Mouse (Mus musculus): ENCODE results near the gene Lamp1. TPM values are rescaled to one million over a fixed set of nuclear protein-coding genes. Genes with fewer than 3 reads are reported as not detected.

Gene Lamp1
- polyA plus RNA-seq, 1 experiment from 2014 or later = 288 TPM

DNA sequence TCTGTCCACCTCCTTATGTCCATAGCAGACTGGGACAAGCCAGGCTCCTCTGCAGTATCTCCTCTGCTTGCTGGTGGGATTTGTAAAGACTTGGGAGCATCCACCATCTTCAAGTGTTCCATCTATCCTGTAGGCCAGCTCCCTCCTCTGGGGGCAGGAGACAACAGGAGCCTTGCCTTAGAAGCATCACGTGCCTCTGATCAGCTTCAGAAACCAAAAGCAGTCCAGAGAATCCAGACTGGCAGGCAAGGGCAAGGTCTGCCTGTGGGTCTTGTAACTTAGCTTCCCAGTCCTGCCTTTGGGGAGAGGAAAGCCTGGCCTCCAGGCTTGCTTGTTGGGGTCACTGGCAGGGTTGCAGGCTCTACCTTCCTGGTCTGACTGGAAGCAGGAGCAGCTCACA is 16.7 kb downstream of the Lamp1 start:
- Histone ChIP-seq H3K4me2 (ENCODE audit: low read depth, low read length) (no peak overlapping the region), H3K4me1 (ENCODE audit: control insufficient read depth, insufficient read depth, low read length) (no peaks in the 10 kb centered on the region), H3K9me3 (ENCODE audit: control insufficient read depth, low read length) (no peaks in the 10 kb centered on the region), H3K9ac (replicated peaks; ENCODE audit: low read depth, low read length) (no peak overlapping the region), H3K27ac (ENCODE audit: low read depth, low read length) (no peak overlapping the region), H3K4me3 (ENCODE audit: low read depth, low read length) (no peak overlapping the region), H3K36me3 (ENCODE audit: control insufficient read depth, insufficient read depth, low read length) (peaks cover 49% of the 10 kb centered on the region), H3K27me3 (ENCODE audit: control insufficient read depth, insufficient read depth, low read length) (no peaks in the 10 kb centered on the region)
- no peak for ATAC-seq (ENCODE audit: low read depth)
- WGBS = 96% methylated on average over 1 of the region's 1 CpGs

DNA sequence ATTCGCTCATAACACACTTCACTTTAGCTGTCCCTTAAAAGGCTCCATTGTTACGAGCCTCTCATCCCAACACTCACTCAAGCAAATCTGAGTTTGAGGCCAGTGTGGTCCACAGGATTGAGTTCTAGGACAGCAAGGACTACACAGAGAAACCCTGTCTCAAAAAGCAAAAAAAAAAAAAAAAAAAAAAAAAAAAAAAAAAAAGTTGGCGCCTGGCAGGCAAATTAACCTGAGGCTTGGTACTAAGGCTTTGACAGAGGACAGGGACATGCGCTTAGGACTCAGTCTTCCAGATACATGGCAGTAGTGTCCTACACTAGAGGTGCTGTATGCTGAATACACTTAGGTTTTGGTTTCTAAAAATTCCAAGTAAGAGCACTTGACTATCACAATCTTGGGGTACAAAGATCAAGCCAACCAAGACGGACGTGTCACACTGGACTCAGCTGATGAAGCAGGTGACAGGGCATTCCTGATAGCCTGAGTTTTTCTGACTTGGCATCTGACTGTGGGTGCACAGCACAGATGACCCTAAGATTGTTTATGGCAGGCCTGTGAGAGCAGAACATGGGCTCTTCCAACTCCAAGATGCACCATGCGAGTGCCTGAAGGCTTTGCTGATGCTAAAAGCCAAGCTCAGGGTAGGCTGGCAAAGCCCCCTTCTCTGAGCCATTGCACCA is 18.4 kb downstream of the Lamp1 start:
- no peaks in the 10 kb centered on the region for H3K27me3 ChIP-seq (ENCODE audit: control insufficient read depth, insufficient read depth, low read length)
- H3K27ac ChIP-seq (ENCODE audit: low read depth, low read length) = no peak overlapping the region
- no peak for ATAC-seq (ENCODE audit: low read depth)
- H3K4me1 ChIP-seq (ENCODE audit: control insufficient read depth, insufficient read depth, low read length) = no peaks in the 10 kb centered on the region
- H3K9ac ChIP-seq (replicated peaks; ENCODE audit: low read depth, low read length) = no peak overlapping the region
- no peak overlapping the region for H3K4me2 ChIP-seq (ENCODE audit: low read depth, low read length)
- no peak overlapping the region for H3K4me3 ChIP-seq (ENCODE audit: low read depth, low read length)
- H3K36me3 ChIP-seq (ENCODE audit: control insufficient read depth, insufficient read depth, low read length) = peaks cover 40% of the 10 kb centered on the region
- no peaks in the 10 kb centered on the region for H3K9me3 ChIP-seq (ENCODE audit: control insufficient read depth, low read length)
- 95% methylated on average over 7 of the region's 7 CpGs for WGBS

DNA sequence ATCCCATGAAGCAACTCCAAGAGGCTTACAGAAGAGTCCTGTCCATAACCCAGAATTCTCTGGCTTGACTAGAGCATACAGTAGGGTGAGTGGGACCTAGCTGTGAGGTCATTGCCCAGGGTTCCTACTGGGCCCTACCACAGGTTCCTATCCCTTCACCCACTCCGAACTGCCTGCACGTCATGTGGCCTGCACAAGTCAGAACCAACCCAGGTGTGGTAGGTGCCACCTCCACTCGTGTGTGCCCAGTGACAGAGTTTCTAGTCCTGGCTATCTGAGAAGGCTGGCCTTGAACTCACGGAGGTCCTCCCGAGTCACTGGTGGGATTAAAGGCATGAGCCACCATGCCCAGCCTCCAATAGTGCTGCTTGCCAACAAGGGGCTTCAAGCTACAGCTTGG is 19.2 kb downstream of the Lamp1 start:
- Histone ChIP-seq H3K4me1 (ENCODE audit: control insufficient read depth, insufficient read depth, low read length) (no peaks in the 10 kb centered on the region), H3K9ac (replicated peaks; ENCODE audit: low read depth, low read length) (no peak overlapping the region), H3K4me3 (ENCODE audit: low read depth, low read length) (no peak overlapping the region), H3K4me2 (ENCODE audit: low read depth, low read length) (no peak overlapping the region), H3K9me3 (ENCODE audit: control insufficient read depth, low read length) (no peaks in the 10 kb centered on the region), H3K27me3 (ENCODE audit: control insufficient read depth, insufficient read depth, low read length) (no peaks in the 10 kb centered on the region), H3K36me3 (ENCODE audit: control insufficient read depth, insufficient read depth, low read length) (peaks cover 31% of the 10 kb centered on the region), H3K27ac (ENCODE audit: low read depth, low read length) (no peak overlapping the region)
- ATAC-seq (ENCODE audit: low read depth) = no peak
- WGBS = 96% methylated on average over 5 of the region's 5 CpGs

DNA sequence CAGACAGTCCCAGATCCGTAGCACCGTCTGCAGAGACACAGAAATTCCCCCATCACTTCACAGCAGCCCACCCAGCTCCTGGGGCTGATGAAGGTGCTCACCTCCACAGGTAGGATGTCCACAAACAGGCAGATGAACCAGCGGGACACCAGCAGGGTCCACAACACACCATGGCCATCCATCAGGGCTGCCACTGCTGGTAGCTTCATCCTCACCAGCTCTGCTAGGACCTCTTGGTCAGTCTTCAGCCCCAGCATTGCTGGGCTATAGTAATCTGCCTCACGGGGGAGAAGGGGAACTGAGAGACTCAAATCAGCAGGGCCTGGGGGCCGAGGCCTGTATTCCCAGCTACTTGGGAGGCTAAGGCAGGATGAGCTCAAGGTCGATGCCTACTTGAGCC is 20.5 kb downstream of the Lamp1 start:
- ATAC-seq (ENCODE audit: low read depth) = no peak
- H3K9ac ChIP-seq (replicated peaks; ENCODE audit: low read depth, low read length) = no peak overlapping the region
- WGBS = 82% methylated on average over 6 of the region's 6 CpGs
- no peak overlapping the region for H3K27ac ChIP-seq (ENCODE audit: low read depth, low read length)
- no peak overlapping the region for H3K4me3 ChIP-seq (ENCODE audit: low read depth, low read length)
- H3K4me2 ChIP-seq (ENCODE audit: low read depth, low read length) = no peak overlapping the region
- H3K27me3 ChIP-seq (ENCODE audit: control insufficient read depth, insufficient read depth, low read length) = no peaks in the 10 kb centered on the region
- H3K4me1 ChIP-seq (ENCODE audit: control insufficient read depth, insufficient read depth, low read length) = no peaks in the 10 kb centered on the region
- H3K36me3 ChIP-seq (ENCODE audit: control insufficient read depth, insufficient read depth, low read length) = peaks cover 18% of the 10 kb centered on the region
- H3K9me3 ChIP-seq (ENCODE audit: control insufficient read depth, low read length) = no peaks in the 10 kb centered on the region

DNA sequence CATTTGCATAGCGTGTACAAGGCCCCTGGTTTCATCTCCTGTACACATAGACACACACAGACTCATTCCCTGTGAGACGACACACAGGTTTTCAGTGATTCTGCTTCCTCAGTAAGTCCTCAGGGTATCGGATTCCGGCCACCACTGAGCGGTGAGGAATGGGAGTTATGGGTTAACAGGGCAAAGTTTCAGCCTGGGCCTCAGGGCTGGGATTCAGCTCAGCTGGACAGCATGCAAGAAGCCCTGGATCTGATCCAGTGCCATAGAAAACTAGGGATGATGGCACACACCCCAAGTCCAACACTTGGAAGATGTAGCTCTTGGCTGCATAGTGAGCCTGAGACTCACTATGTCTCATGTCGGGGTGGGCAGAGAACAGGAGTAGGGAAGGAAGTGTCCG is 21.0 kb downstream of the Lamp1 start:
- no peaks in the 10 kb centered on the region for H3K27me3 ChIP-seq (ENCODE audit: control insufficient read depth, insufficient read depth, low read length)
- 81% methylated on average over 7 of the region's 7 CpGs for WGBS
- ATAC-seq (ENCODE audit: low read depth) = no peak
- peaks cover 18% of the 10 kb centered on the region for H3K36me3 ChIP-seq (ENCODE audit: control insufficient read depth, insufficient read depth, low read length)
- H3K27ac ChIP-seq (ENCODE audit: low read depth, low read length) = no peak overlapping the region
- H3K4me1 ChIP-seq (ENCODE audit: control insufficient read depth, insufficient read depth, low read length) = no peaks in the 10 kb centered on the region
- H3K9me3 ChIP-seq (ENCODE audit: control insufficient read depth, low read length) = no peaks in the 10 kb centered on the region
- no peak overlapping the region for H3K4me2 ChIP-seq (ENCODE audit: low read depth, low read length)
- H3K4me3 ChIP-seq (ENCODE audit: low read depth, low read length) = no peak overlapping the region
- H3K9ac ChIP-seq (replicated peaks; ENCODE audit: low read depth, low read length) = no peak overlapping the region

DNA sequence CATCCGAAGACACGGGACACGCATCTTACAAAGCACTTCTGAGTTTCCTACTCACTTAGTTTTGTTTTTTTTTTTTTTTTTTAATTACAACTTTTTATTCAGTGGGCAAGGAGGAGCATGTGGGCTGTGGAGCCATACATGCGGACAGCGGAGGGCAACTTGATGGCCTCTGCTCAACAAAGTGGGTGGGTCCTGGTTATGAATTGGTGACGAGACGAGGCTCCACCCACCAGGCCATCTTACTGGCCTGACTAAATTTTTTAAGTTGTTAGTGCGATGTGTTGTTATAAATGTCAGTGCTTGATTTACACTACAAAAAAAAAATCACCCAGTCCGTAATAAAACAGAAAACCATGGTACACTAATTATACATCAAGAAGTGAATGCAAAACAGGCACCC is 21.4 kb downstream of the Lamp1 start:
- H3K27me3 ChIP-seq (ENCODE audit: control insufficient read depth, insufficient read depth, low read length) = no peaks in the 10 kb centered on the region
- peaks cover 14% of the 10 kb centered on the region for H3K36me3 ChIP-seq (ENCODE audit: control insufficient read depth, insufficient read depth, low read length)
- no peak for ATAC-seq (ENCODE audit: low read depth)
- WGBS = 85% methylated on average over 9 of the region's 9 CpGs
- no peak overlapping the region for H3K4me2 ChIP-seq (ENCODE audit: low read depth, low read length)
- H3K9ac ChIP-seq (replicated peaks; ENCODE audit: low read depth, low read length) = no peak overlapping the region
- H3K4me1 ChIP-seq (ENCODE audit: control insufficient read depth, insufficient read depth, low read length) = no peaks in the 10 kb centered on the region
- H3K9me3 ChIP-seq (ENCODE audit: control insufficient read depth, low read length) = no peaks in the 10 kb centered on the region
- H3K27ac ChIP-seq (ENCODE audit: low read depth, low read length) = no peak overlapping the region
- no peak overlapping the region for H3K4me3 ChIP-seq (ENCODE audit: low read depth, low read length)

DNA sequence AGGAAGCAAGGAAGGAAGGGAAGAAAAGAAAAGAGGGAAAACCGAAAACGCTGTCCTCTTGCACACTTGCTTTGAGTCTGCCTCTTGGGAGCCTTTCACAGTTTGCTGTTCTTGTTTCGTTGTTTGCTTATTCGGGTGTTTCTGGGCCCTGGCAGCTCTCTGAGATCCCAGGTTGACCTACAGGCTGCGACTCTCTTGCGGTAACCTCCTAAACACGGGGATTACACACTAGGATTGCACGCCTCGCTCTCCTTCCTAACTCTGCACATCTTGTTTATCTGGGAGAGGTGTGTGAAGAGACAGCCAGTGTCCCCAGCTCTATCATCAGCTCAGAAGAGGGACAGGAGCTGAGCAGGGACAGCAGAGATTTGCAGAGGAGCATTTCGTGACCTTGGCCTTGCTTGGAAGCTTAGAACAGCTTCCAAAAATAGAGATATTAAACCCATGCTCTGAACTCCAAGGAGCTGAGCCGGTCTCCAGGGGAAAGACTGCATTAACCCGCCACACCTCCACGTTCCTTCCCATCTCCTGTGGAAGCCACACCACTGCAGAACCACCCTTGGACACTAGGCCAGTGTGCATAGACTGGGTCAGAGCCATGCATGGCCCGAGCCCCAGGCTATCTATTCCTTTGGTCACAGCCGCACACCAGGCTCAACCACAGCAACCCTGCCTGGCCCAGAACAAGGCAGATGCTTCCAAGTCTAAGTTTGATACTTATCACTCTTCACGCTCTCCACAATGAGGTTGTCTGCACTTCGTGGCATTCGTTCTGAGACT is 22.1 kb downstream of the Lamp1 start:
- H3K9me3 ChIP-seq (ENCODE audit: control insufficient read depth, low read length) = no peaks in the 10 kb centered on the region
- H3K27me3 ChIP-seq (ENCODE audit: control insufficient read depth, insufficient read depth, low read length) = no peaks in the 10 kb centered on the region
- whole genome bisulfite sequencing = 88% methylated on average over 18 of the region's 18 CpGs
- H3K36me3 ChIP-seq (ENCODE audit: control insufficient read depth, insufficient read depth, low read length) = peaks cover 8% of the 10 kb centered on the region
- H3K9ac ChIP-seq (replicated peaks; ENCODE audit: low read depth, low read length) = no peak overlapping the region
- H3K4me2 ChIP-seq (ENCODE audit: low read depth, low read length) = no peak overlapping the region
- H3K4me1 ChIP-seq (ENCODE audit: control insufficient read depth, insufficient read depth, low read length) = no peaks in the 10 kb centered on the region
- no peak overlapping the region for H3K27ac ChIP-seq (ENCODE audit: low read depth, low read length)
- ATAC-seq (ENCODE audit: low read depth) = no peak
- no peak overlapping the region for H3K4me3 ChIP-seq (ENCODE audit: low read depth, low read length)

DNA sequence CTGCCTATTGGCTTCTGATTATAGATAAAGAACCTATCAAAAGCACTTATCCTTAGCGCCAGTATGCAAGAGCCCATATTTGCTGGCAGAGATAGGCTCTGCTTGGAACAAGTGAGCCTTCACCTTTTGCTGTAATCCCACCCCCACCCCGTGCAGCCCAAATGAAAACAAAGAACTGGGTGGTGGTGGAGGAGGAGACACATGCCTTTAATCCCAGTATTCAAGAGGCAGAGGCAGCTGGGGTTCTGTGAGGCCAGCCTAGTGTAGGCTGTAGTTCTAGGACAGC is 22.7 kb downstream of the Lamp1 start:
- ATAC-seq (ENCODE audit: low read depth) = no peak
- 63% methylated on average over 2 of the region's 2 CpGs for whole genome bisulfite sequencing

DNA sequence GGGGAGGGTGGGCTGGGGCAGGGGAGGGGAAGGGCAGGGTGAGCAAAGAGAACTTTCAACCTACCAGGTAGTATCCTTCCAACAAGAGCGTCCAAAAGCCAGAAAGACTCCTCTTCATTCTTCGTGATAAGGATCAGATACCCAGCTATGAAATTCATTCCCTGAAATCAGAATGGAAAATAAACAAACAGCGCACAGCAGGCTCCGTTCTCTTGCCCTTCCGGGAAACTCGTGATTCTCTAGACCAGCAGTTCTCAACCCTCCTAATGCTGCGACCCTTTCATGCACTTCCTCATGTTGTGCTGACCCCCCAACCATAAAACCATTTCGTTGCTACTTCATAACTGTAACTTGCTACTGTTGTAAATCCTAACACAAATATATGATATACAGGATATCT is 27.9 kb downstream of the Lamp1 start:
- Histone ChIP-seq H3K27ac (ENCODE audit: low read depth, low read length) (no peak overlapping the region), H3K9ac (replicated peaks; ENCODE audit: low read depth, low read length) (no peak overlapping the region), H3K4me2 (ENCODE audit: low read depth, low read length) (no peak overlapping the region), H3K27me3 (ENCODE audit: control insufficient read depth, insufficient read depth, low read length) (no peaks in the 10 kb centered on the region), H3K4me1 (ENCODE audit: control insufficient read depth, insufficient read depth, low read length) (no peaks in the 10 kb centered on the region), H3K36me3 (ENCODE audit: control insufficient read depth, insufficient read depth, low read length) (no peaks in the 10 kb centered on the region), H3K4me3 (ENCODE audit: low read depth, low read length) (no peak overlapping the region), H3K9me3 (ENCODE audit: control insufficient read depth, low read length) (no peaks in the 10 kb centered on the region)
- 85% methylated on average over 8 of the region's 8 CpGs for WGBS
- ATAC-seq (ENCODE audit: low read depth) = no peak

More for the DNA sequence above, 22.7 kb downstream of the Lamp1 start:
- no peak overlapping the region for H3K9ac ChIP-seq (replicated peaks; ENCODE audit: low read depth, low read length)
- H3K4me3 ChIP-seq (ENCODE audit: low read depth, low read length) = no peak overlapping the region
- peaks cover 3% of the 10 kb centered on the region; the same call in 1 of the 2 replicates for H3K36me3 ChIP-seq (ENCODE audit: control insufficient read depth, insufficient read depth, low read length)
- H3K9me3 ChIP-seq (ENCODE audit: control insufficient read depth, low read length) = no peaks in the 10 kb centered on the region
- no peaks in the 10 kb centered on the region for H3K27me3 ChIP-seq (ENCODE audit: control insufficient read depth, insufficient read depth, low read length)
- no peak overlapping the region for H3K27ac ChIP-seq (ENCODE audit: low read depth, low read length)
- no peaks in the 10 kb centered on the region for H3K4me1 ChIP-seq (ENCODE audit: control insufficient read depth, insufficient read depth, low read length)
- H3K4me2 ChIP-seq (ENCODE audit: low read depth, low read length) = no peak overlapping the region

Measured in neural tube, embryonic 14.5 days (tissue).